8 mouse cellular contexts compared by ENCODE assay signal in the genomic region with DNA sequence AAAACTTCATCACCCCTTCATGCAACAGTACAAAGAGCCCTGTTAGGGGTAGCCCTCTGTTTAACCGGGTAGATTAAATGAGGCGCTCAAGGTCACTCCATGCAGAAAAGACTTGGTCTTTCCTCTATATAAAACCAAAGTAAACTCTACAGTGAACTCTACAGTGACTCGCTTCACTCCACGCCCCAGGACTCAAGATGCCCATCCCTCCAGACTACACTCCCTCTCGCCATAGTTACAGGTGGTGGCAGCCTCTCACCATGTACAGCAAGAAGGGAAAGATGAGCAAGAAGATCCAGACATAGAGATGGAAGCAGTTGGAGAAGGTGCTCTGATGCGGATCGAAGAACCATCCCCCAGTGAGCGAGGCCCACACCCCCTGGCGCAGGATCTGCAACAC. TPM values are rescaled to one million over a fixed set of nuclear protein-coding genes. Genes with fewer than 3 reads are reported as not detected.
DNase-seq lines count a peak whose midpoint lies in the region; ATAC-seq lines count a peak whose summit lies in the region.
"Had no signal": no experiment of that assay in that cellular context is flagged by ENCODE, and none has a peak within 500 bp of the region (broad histone marks: within the 10 kb centered on the region; RNA-seq: fewer than 3 reads in every experiment).

No protein-coding gene starts in this region.

- H3K27me3 ChIP-seq in neural tube, embryonic 11.5 days (ENCODE audit: control insufficient read depth, insufficient read depth, low read length): no peaks in the 10 kb centered on the region
- no peaks in the 10 kb centered on the region for H3K27me3 ChIP-seq in forebrain, embryonic 12.5 days
- no peaks in the 10 kb centered on the region for H3K27me3 ChIP-seq in limb, embryonic 13.5 days
- no peaks in the 10 kb centered on the region for H3K27me3 ChIP-seq in stomach, embryonic 15.5 days (replicated peaks)

- peaks cover 31% of the 10 kb centered on the region for H3K4me1 ChIP-seq in neural tube, embryonic 11.5 days (ENCODE audit: control insufficient read depth, insufficient read depth, low read length)
- peaks cover 42% of the 10 kb centered on the region for H3K4me1 ChIP-seq in forebrain, embryonic 12.5 days
- peaks cover 39% of the 10 kb centered on the region for H3K4me1 ChIP-seq in limb, embryonic 13.5 days
- peaks cover 38% of the 10 kb centered on the region for H3K4me1 ChIP-seq in stomach, embryonic 15.5 days

- H3K9me3 ChIP-seq in neural tube, embryonic 11.5 days (ENCODE audit: control insufficient read depth, low read length): no peaks in the 10 kb centered on the region
- H3K9me3 ChIP-seq in forebrain, embryonic 12.5 days: no peaks in the 10 kb centered on the region
- H3K9me3 ChIP-seq in limb, embryonic 13.5 days: no peaks in the 10 kb centered on the region
- no peaks in the 10 kb centered on the region for H3K9me3 ChIP-seq in stomach, embryonic 15.5 days

- peak overlapping the region; percentile 72 for H3K27ac ChIP-seq in neural tube, embryonic 11.5 days (ENCODE audit: low read depth, low read length)
- peak overlapping the region; percentile 91 for H3K27ac ChIP-seq in forebrain, embryonic 12.5 days
- H3K27ac ChIP-seq in limb, embryonic 13.5 days: peak overlapping the region; percentile 90
- peak overlapping the region; percentile 95 for H3K27ac ChIP-seq in stomach, embryonic 15.5 days

- H3K4me3 ChIP-seq in neural tube, embryonic 11.5 days (ENCODE audit: low read depth, low read length): peak overlapping the region; percentile 79
- peak overlapping the region; percentile 89 for H3K4me3 ChIP-seq in forebrain, embryonic 12.5 days (replicated peaks)
- peak overlapping the region; percentile 72 for H3K4me3 ChIP-seq in limb, embryonic 13.5 days
- peak overlapping the region; percentile 97 for H3K4me3 ChIP-seq in stomach, embryonic 15.5 days (replicated peaks)

- WGBS in neural tube, embryonic 11.5 days: 24% methylated on average over 9 of the region's 9 CpGs
- 20% methylated on average over 9 of the region's 9 CpGs for whole genome bisulfite sequencing in forebrain, embryonic 12.5 days
- WGBS in limb, embryonic 13.5 days: 16% methylated on average over 9 of the region's 9 CpGs
- 21% methylated on average over 9 of the region's 9 CpGs for WGBS in stomach, embryonic 15.5 days

- H3K36me3 ChIP-seq in neural tube, embryonic 11.5 days (ENCODE audit: control insufficient read depth, insufficient read depth, low read length): peaks cover 27% of the 10 kb centered on the region
- H3K36me3 ChIP-seq in forebrain, embryonic 12.5 days (replicated peaks): peaks cover 56% of the 10 kb centered on the region
- peaks cover 59% of the 10 kb centered on the region for H3K36me3 ChIP-seq in limb, embryonic 13.5 days
- peaks cover 36% of the 10 kb centered on the region for H3K36me3 ChIP-seq in stomach, embryonic 15.5 days

- H3K9ac ChIP-seq in neural tube, embryonic 11.5 days (ENCODE audit: low read length): peak overlapping the region; percentile 67
- H3K9ac ChIP-seq in forebrain, embryonic 12.5 days: peak overlapping the region; percentile 89
- H3K9ac ChIP-seq in limb, embryonic 13.5 days: peak overlapping the region; percentile 91
- peak overlapping the region; percentile 85 for H3K9ac ChIP-seq in stomach, embryonic 15.5 days

- peak overlapping the region; percentile 99 for H3K4me2 ChIP-seq in neural tube, embryonic 11.5 days (ENCODE audit: low read depth)
- peak overlapping the region; percentile 99 for H3K4me2 ChIP-seq in forebrain, embryonic 12.5 days
- H3K4me2 ChIP-seq in limb, embryonic 13.5 days (replicated peaks): peak overlapping the region; percentile 99
- peak overlapping the region; percentile 99 for H3K4me2 ChIP-seq in stomach, embryonic 15.5 days

- ATAC-seq in neural tube, embryonic 11.5 days (ENCODE audit: insufficient read depth, low FRiP score, low TSS enrichment): no peak; the same call in 1 of the 2 replicates
- ATAC-seq in forebrain, embryonic 12.5 days (ENCODE audit: low FRiP score): no peak
- no peak for ATAC-seq in limb, embryonic 13.5 days (ENCODE audit: low FRiP score, low read depth)
- no peak for ATAC-seq in stomach, embryonic 15.5 days (ENCODE audit: insufficient read depth, low FRiP score, low read depth)

- no peak for DNase-seq in neural tube, embryonic 11.5 days (ENCODE audit: low spot score)
- DNase-seq in neural tube, embryonic 10.5 days (ENCODE audit: extremely low spot score, low spot score): no peak
- DNase-seq in cerebellum, postnatal 4 days (ENCODE audit: low spot score in 2 of 2): no peak
- DNase-seq in spleen, adult 12 weeks (ENCODE audit: low spot score): no peak
- DNase-seq: cerebellum, adult 8-10 months had no signal

RNA-seq across cellular contexts. Expression of gene Map3k11, which starts 0.8 kb away (rescaled TPM):
- polyA plus RNA-seq in neural tube, embryonic 11.5 days (2014; fragmentation: Nextera tagmentation; extraction: Ambion mirVana): 21.0 and 22.0 TPM in 2 replicates
- 19.2 and 22.2 TPM in 2 replicates for polyA plus RNA-seq in forebrain, embryonic 12.5 days (2016; fragmentation: Nextera tagmentation; extraction: Ambion mirVana)
- 18.2 and 18.5 TPM in 2 replicates for polyA plus RNA-seq in limb, embryonic 13.5 days (2015; fragmentation: Nextera tagmentation; extraction: Ambion mirVana)
- polyA plus RNA-seq in stomach, embryonic 15.5 days (2015; fragmentation: Nextera tagmentation; extraction: Ambion mirVana): 27.7 and 32.3 TPM in 2 replicates

RNA-seq across cellular contexts. Expression of gene Pcnx3, which starts 1.0 kb away (rescaled TPM):
- polyA plus RNA-seq in neural tube, embryonic 11.5 days (2014; fragmentation: Nextera tagmentation; extraction: Ambion mirVana): 26.9 and 27.7 TPM in 2 replicates
- polyA plus RNA-seq in forebrain, embryonic 12.5 days (2016; fragmentation: Nextera tagmentation; extraction: Ambion mirVana): 32.4 and 35.1 TPM in 2 replicates
- 25.4 and 28.7 TPM in 2 replicates for polyA plus RNA-seq in limb, embryonic 13.5 days (2015; fragmentation: Nextera tagmentation; extraction: Ambion mirVana)
- polyA plus RNA-seq in stomach, embryonic 15.5 days (2015; fragmentation: Nextera tagmentation; extraction: Ambion mirVana): 17.7 and 19.3 TPM in 2 replicates

RNA-seq across cellular contexts. Expression of gene Kcnk7, which starts 16.4 kb away (rescaled TPM):
- polyA plus RNA-seq in neural tube, embryonic 11.5 days (2014; fragmentation: Nextera tagmentation; extraction: Ambion mirVana): not detected in 2 replicates
- polyA plus RNA-seq in forebrain, embryonic 12.5 days (2016; fragmentation: Nextera tagmentation; extraction: Ambion mirVana): 0.29 TPM in 1 of 2 replicates, not detected in the other
- 0.51 and 0.75 TPM in 2 replicates for polyA plus RNA-seq in limb, embryonic 13.5 days (2015; fragmentation: Nextera tagmentation; extraction: Ambion mirVana)
- polyA plus RNA-seq in stomach, embryonic 15.5 days (2015; fragmentation: Nextera tagmentation; extraction: Ambion mirVana): 0.52 and 1.3 TPM in 2 replicates

RNA-seq across cellular contexts. Expression of gene Sipa1, which starts 24.2 kb away (rescaled TPM):
- polyA plus RNA-seq in neural tube, embryonic 11.5 days (2014; fragmentation: Nextera tagmentation; extraction: Ambion mirVana): 17.0 and 19.3 TPM in 2 replicates
- polyA plus RNA-seq in forebrain, embryonic 12.5 days (2016; fragmentation: Nextera tagmentation; extraction: Ambion mirVana): 16.3 and 16.8 TPM in 2 replicates
- polyA plus RNA-seq in limb, embryonic 13.5 days (2015; fragmentation: Nextera tagmentation; extraction: Ambion mirVana): 25.2 and 27.8 TPM in 2 replicates
- polyA plus RNA-seq in stomach, embryonic 15.5 days (2015; fragmentation: Nextera tagmentation; extraction: Ambion mirVana): 28.7 and 28.8 TPM in 2 replicates

RNA-seq across cellular contexts. Expression of gene Ehbp1l1, which starts 38.4 kb away (rescaled TPM):
- polyA plus RNA-seq in neural tube, embryonic 11.5 days (2014; fragmentation: Nextera tagmentation; extraction: Ambion mirVana): 5.1 and 6.8 TPM in 2 replicates
- polyA plus RNA-seq in forebrain, embryonic 12.5 days (2016; fragmentation: Nextera tagmentation; extraction: Ambion mirVana): 6.1 and 6.7 TPM in 2 replicates
- polyA plus RNA-seq in limb, embryonic 13.5 days (2015; fragmentation: Nextera tagmentation; extraction: Ambion mirVana): 20.4 and 21.2 TPM in 2 replicates
- 45.0 and 50.0 TPM in 2 replicates for polyA plus RNA-seq in stomach, embryonic 15.5 days (2015; fragmentation: Nextera tagmentation; extraction: Ambion mirVana)
